In genomic region chr4:95053791-95054117, GRCm38 (mm10) we compare ENCODE assay signal across 8 mouse cellular contexts. TPM values are rescaled to one million over a fixed set of nuclear protein-coding genes. Genes with fewer than 3 reads are reported as not detected.
A peak's percentile ranks its signal among the peaks of the same experiment; 100 is the strongest.
DNase-seq lines count a peak whose midpoint lies in the region; ATAC-seq and TF ChIP-seq lines count a peak whose summit lies in the region.

No protein-coding gene starts in this region.

- no peak for TF ChIP-seq POLR2A in heart, adult 2 months (IDR thresholded peaks at IDR 0.05; ENCODE audit: insufficient read depth, low read depth, low read length)

- no peak for ATAC-seq in cerebellum, adult (ENCODE audit: insufficient number of reproducible peaks, low FRiP score, low TSS enrichment)
- no peak for ATAC-seq in limb, embryonic 12.5 days (ENCODE audit: insufficient number of reproducible peaks, insufficient read depth, low FRiP score, low TSS enrichment, low read depth)
- no peak for ATAC-seq in midbrain, embryonic 15.5 days (replicated peaks)
- no peak for ATAC-seq in stomach, embryonic 16.5 days (ENCODE audit: insufficient read depth, low FRiP score)

- H3K9ac ChIP-seq in heart, adult 2 months (ENCODE audit: low read depth, low read length) = peak overlapping the region; percentile 81
- no peak overlapping the region for H3K9ac ChIP-seq in limb, embryonic 12.5 days (replicated peaks)
- H3K9ac ChIP-seq in midbrain, embryonic 15.5 days = peak overlapping the region; percentile 76; the same call in 1 of the 2 replicates
- peak overlapping the region; percentile 71 for H3K9ac ChIP-seq in stomach, embryonic 16.5 days (ENCODE audit: low read length)

- H3K27ac ChIP-seq in heart, adult 2 months = peak overlapping the region; percentile 100
- H3K27ac ChIP-seq in limb, embryonic 12.5 days = peak overlapping the region; percentile 98
- H3K27ac ChIP-seq in midbrain, embryonic 15.5 days = peak overlapping the region; percentile 96
- peak overlapping the region; percentile 100 for H3K27ac ChIP-seq in stomach, embryonic 16.5 days (ENCODE audit: low read length)

- H3K4me3 ChIP-seq in heart, adult 2 months = peak overlapping the region; percentile 65
- peak overlapping the region; percentile 80 for H3K4me3 ChIP-seq in limb, embryonic 12.5 days (replicated peaks)
- peak overlapping the region; percentile 56 for H3K4me3 ChIP-seq in midbrain, embryonic 15.5 days
- peak overlapping the region; percentile 93 for H3K4me3 ChIP-seq in stomach, embryonic 16.5 days (replicated peaks; ENCODE audit: low read length)

- peak; percentile 66 for DNase-seq in cerebellum, adult 11 months
- DNase-seq in embryo, embryonic 11.5 days (ENCODE audit: low read depth, low spot score) = peak; percentile 29
- DNase-seq in heart, adult 2 months = peak; percentile 72 to 84
- DNase-seq in kidney, adult 8-10 months = peak; percentile 91 to 93

- intact Hi-C loops in heart, adult 2 months (cut with DNase I) = loop anchor here (2.0 to 10.0 kb wide), 8 partner anchors 29 to 817 kb away; no protein-coding TSS in a partner anchor

- WGBS in heart, adult 2 months = 3% methylated on average over 6 of the region's 6 CpGs
- WGBS in limb, embryonic 12.5 days = 0% methylated on average over 6 of the region's 6 CpGs
- 3% methylated on average over 6 of the region's 6 CpGs for WGBS in midbrain, embryonic 15.5 days
- WGBS in stomach, embryonic 16.5 days = 1% methylated on average over 6 of the region's 6 CpGs

- TF ChIP-seq CTCF in heart, adult 2 months (IDR thresholded peaks at IDR 0.05) = no peak

- H3K36me3 ChIP-seq in heart, adult 2 months (ENCODE audit: control insufficient read depth, insufficient read depth, low read length) = peaks cover under 1% of the 10 kb centered on the region
- no peaks in the 10 kb centered on the region for H3K36me3 ChIP-seq in limb, embryonic 12.5 days
- H3K36me3 ChIP-seq in midbrain, embryonic 15.5 days (replicated peaks) = no peaks in the 10 kb centered on the region
- no peaks in the 10 kb centered on the region for H3K36me3 ChIP-seq in stomach, embryonic 16.5 days (ENCODE audit: control insufficient read depth, insufficient read depth, low read length)

- peaks cover 4% of the 10 kb centered on the region for H3K79me2 ChIP-seq in heart, adult 2 months (replicated peaks; ENCODE audit: control insufficient read depth, insufficient read depth, low read length)

- H3K27me3 ChIP-seq in heart, adult 2 months (ENCODE audit: control insufficient read depth, insufficient read depth, low read length) = no peaks in the 10 kb centered on the region
- H3K27me3 ChIP-seq in limb, embryonic 12.5 days = no peaks in the 10 kb centered on the region
- H3K27me3 ChIP-seq in midbrain, embryonic 15.5 days (replicated peaks) = no peaks in the 10 kb centered on the region
- H3K27me3 ChIP-seq in stomach, embryonic 16.5 days (ENCODE audit: control insufficient read depth, insufficient read depth, low read length) = no peaks in the 10 kb centered on the region

- peaks cover 7% of the 10 kb centered on the region for H3K4me1 ChIP-seq in heart, adult 2 months (ENCODE audit: control insufficient read depth, insufficient read depth, low read length)
- peaks cover 16% of the 10 kb centered on the region for H3K4me1 ChIP-seq in limb, embryonic 12.5 days (replicated peaks)
- peaks cover 34% of the 10 kb centered on the region for H3K4me1 ChIP-seq in midbrain, embryonic 15.5 days
- peaks cover 12% of the 10 kb centered on the region for H3K4me1 ChIP-seq in stomach, embryonic 16.5 days (ENCODE audit: control insufficient read depth, insufficient read depth, low read length)

- H3K4me2 ChIP-seq in limb, embryonic 12.5 days = peak overlapping the region; percentile 87
- peak overlapping the region; percentile 90 for H3K4me2 ChIP-seq in midbrain, embryonic 15.5 days
- peak overlapping the region; percentile 73 for H3K4me2 ChIP-seq in stomach, embryonic 16.5 days (ENCODE audit: low read depth, low read length)

- TF ChIP-seq EP300 in heart, adult 2 months (IDR thresholded peaks at IDR 0.05; ENCODE audit: insufficient read depth, low read depth, low read length) = 0 out of 2 replicates have a peak, but pooled peaks have one; percentile 46

- H3K9me3 ChIP-seq in limb, embryonic 12.5 days = no peaks in the 10 kb centered on the region
- no peaks in the 10 kb centered on the region for H3K9me3 ChIP-seq in midbrain, embryonic 15.5 days
- H3K9me3 ChIP-seq in stomach, embryonic 16.5 days (replicated peaks; ENCODE audit: control insufficient read depth, low read length) = no peaks in the 10 kb centered on the region

RNA-seq across cellular contexts. Expression of gene Jun, which starts 1.7 kb away (rescaled TPM):
- 10 to 100 TPM; 42.4 to 54.1 TPM for total RNA-seq in heart, adult 2 months (2021)
- 24.0 and 28.0 TPM in 2 replicates for polyA plus RNA-seq in heart, adult 2 months (2012; rRNA removed)
- polyA plus RNA-seq in limb, embryonic 12.5 days (2016; fragmentation: Nextera tagmentation; extraction: Ambion mirVana) = 88.7 and 98.6 TPM in 2 replicates
- polyA plus RNA-seq in midbrain, embryonic 15.5 days (2015; fragmentation: Nextera tagmentation; extraction: Ambion mirVana) = 49.9 and 53.9 TPM in 2 replicates
- 90.7 and 107 TPM in 2 replicates for polyA plus RNA-seq in stomach, embryonic 16.5 days (2015; fragmentation: Nextera tagmentation; extraction: Ambion mirVana)

Comparison
In these comparisons a context has a peak if more than half of its experiments do, and no peak if none do; other contexts are left out.
1. DNase-seq: peak in every context shown above with its lines; median percentile 92 in kidney, adult 8-10 months; 78 in heart, adult 2 months; 66 in cerebellum, adult 11 months; 29 in embryo, embryonic 11.5 days.